Comparison of ENCODE assay signal across 23 mouse cellular contexts in genomic region chr1:52040366-52041061, GRCm38 (mm10). TPM values are rescaled to one million over a fixed set of nuclear protein-coding genes. Genes with fewer than 3 reads are reported as not detected.
DNase-seq lines count a peak whose midpoint lies in the region; ATAC-seq lines count a peak whose summit lies in the region.
"Had no signal": no experiment of that assay in that cellular context is flagged by ENCODE, and none has a peak within 500 bp of the region (broad histone marks: within the 10 kb centered on the region; RNA-seq: fewer than 3 reads in every experiment).

No protein-coding gene starts in this region.

- DNase-seq in adrenal gland, adult 2 months = peak; percentile 5
- no peak for DNase-seq in adrenal gland, postnatal 4 days (ENCODE audit: low spot score in 2 of 2)
- DNase-seq in CD4-positive helper T cell, adult 2 months (ENCODE audit: low read depth, low spot score) = peak; percentile 60
- DNase-seq in lung, postnatal 36 days = peak; percentile 45
- no peak for DNase-seq in left cerebral cortex, postnatal 25 days (ENCODE audit: low spot score in 2 of 2)
- no peak for DNase-seq in heart, postnatal 14 days
- no peak for DNase-seq in spleen, postnatal 36 days (ENCODE audit: low spot score in 2 of 2)
- DNase-seq: adrenal gland, postnatal 25 days; cerebellum, adult 18-20 months; cerebellum, postnatal 10 days; gastrocnemius, postnatal 25 days; heart, adult 11 months; heart, postnatal 4 days; kidney, adult 2 months; kidney, postnatal 4 days; layer of hippocampus, postnatal 36 days; right cerebral cortex, postnatal 14 days; spleen, adult 18-20 months; thymus, adult 2 months; thymus, postnatal 36 days had no signal

- peak; percentile 55 for ATAC-seq in activated CD4-positive, CD25-positive, alpha-beta regulatory T cell, adult 4 months
- ATAC-seq: forebrain, embryonic 15.5 days had no signal

- intact Hi-C loops in left cerebral cortex, postnatal 25 days (cut with DNase I) = no loop called here
- intact Hi-C loops in heart, postnatal 14 days (cut with DNase I) = no loop called here

RNA-seq across cellular contexts. Expression of gene Stat4, which starts 53.6 kb away (rescaled TPM):
- total RNA-seq in adrenal gland, adult 2 months (2021) = under 1 TPM; 0.28 to 0.43 TPM
- polyA plus RNA-seq in adrenal gland, adult 2 months (2012; rRNA removed) = not detected in 2 replicates
- under 1 TPM; 0.65 to 0.67 TPM for total RNA-seq in adrenal gland, postnatal 4 days (2021)
- polyA plus RNA-seq in activated CD4-positive, CD25-positive, alpha-beta regulatory T cell, adult 4 months (2017; shearing (Covaris generic)) = 100 to 1,000 TPM; 147 to 156 TPM
- total RNA-seq in left cerebral cortex, postnatal 25 days (2021) = 1 to 10 TPM; 4.3 to 4.9 TPM
- under 1 TPM; 0.33 to 0.61 TPM for total RNA-seq in heart, postnatal 14 days (2021)
- total RNA-seq: gastrocnemius, postnatal 25 days had no signal
- polyA plus RNA-seq: C2C12 had no signal

Comparison
In these comparisons a context has a peak if more than half of its experiments do, and no peak if none do; other contexts are left out.
1. DNase-seq: peak in adrenal gland, adult 2 months (single experiment), CD4-positive helper T cell, adult 2 months (single experiment) and lung, postnatal 36 days (single experiment); none in adrenal gland, postnatal 4 days (0 of 2), left cerebral cortex, postnatal 25 days (0 of 2), heart, postnatal 14 days (0 of 2) and spleen, postnatal 36 days (0 of 2).